Mouse (Mus musculus): ENCODE results near the gene D13Ertd608e.
A peak's percentile ranks its signal among the peaks of the same experiment; 100 is the strongest.
"Not testable (repeated sequence)": the region's sequence is repeated elsewhere in the genome, so short reads cannot be mapped to it uniquely, and the experiment has no call there.

The D13Ertd608e gene

DNA sequence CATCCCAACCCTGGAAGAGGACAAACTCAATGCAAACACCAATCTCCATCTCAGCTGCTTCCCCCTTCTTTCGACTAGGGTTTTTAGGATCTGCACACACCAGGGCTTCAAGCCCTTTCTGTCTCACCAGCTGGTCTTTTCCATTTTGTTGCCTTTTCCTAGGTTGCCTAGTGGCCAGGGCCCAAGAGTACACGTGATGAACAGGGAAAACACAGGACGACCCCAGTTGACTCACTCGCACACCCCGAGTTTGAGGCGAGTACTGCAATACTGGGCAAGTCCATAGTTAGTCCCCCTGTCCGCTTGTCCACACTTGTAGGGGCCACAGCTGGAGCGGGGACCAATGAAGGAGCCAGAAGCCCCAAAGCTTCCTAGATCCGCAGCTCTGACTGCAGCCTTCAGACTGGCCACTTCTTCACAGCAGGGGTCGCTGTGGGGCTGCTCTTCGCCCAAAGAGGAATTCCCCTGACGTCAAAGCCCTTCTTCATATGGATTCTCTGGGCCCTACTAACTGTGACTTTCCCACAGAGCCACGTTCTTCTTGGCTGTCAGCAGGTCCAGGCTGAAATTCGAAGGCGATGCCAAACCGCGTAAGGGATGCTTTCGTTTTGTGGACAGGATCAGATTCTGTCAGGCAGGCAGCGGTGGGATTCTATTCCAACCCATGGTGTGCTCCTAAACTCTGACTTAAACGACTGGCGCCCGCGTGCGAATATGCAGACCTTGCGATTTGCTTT lies at the start of gene D13Ertd608e:
TSS of gene D13Ertd608e (plus strand) at position 687 of the 737 bp plus-strand sequence.
- DNase-seq (ENCODE audit: low spot score) = peak; percentile 9

DNA sequence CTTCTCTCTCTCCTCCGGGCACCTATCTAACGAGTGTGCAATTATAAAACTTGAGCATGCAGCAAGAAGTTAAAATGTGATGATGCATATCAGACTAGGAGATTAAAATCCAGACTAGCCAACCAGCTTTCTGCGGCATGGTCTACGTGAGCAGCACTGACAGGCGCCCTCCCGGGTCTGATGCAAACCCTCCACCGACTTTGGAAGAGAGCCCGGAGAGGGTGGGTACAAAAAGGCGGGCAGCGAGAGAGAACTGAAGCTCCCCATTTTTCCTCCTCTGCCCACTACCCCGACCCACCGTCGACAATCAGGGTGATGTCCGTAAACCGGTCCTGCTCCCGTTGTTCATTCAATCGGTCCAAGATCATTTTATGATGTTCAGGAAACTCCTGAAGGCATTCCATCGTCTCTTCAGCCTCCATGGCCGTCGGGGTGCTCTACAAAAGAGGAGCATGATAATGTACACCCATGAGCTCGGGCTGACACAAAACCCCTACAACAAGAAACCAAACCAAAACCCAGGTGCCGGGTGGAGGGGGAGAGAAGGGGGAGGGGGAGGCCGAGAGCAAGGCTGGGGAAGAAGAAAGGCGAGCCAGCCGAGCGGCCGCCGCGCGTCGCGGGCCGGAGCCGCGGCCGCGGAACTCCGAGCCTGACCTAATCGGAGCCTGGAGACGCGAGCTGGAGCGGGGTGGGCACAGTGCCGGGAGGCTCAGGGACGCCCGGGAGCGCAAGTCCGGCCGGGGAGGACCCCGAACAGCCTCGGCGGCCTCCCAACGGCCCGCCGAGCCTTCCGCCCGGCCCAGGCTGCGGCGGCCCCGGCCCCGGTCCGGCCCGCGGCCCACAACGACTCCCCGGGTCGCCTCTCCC lies 45.7 kb upstream of the D13Ertd608e start:
- peak; percentile 39 for DNase-seq (ENCODE audit: low spot score)

DNA sequence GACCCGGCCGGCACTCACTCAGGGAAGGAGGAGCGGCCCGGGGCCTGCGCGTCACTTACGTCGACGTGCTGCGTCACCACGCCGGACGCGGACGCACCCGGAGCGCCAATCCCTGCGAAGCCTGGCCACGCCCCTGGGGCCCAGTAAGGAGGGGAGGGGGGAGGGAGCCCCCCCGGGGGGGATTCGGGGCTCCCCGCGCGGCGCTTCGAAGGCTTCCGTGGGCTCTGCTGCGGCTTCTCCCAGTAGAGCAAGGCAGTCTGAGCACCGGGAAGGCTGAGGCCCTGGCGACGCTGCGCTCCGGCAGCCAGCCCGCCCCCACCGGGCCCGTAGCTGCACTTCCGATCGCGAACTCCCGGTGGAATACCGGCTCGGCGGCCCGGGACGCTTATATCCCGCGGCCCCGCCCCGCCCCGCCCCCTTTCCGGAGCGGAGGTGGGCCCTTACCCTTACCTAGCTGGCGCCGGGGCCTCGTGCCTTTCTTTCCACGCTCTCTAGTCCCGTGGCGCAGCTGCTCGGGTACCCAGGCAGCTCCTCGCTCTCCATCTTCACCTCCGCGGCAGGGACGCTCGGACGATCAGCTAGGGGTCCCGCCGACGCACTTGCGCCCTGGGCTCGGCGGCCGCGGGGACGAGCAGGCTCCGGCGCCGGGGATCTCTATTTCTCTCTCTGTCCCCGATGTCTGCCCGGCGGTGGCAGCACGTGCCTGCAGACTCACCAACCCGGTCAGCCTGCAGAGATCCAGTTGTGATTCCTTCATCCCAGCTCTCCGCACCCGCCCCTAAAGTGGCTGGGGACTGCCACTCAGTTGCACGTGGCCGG lies 44.8 kb upstream of the D13Ertd608e start, which contains the start of gene Zfp131:
TSS of gene Zfp131 (minus strand) at position 129 of the 819 bp plus-strand sequence.
- DNase-seq (ENCODE audit: low spot score) = peak; percentile 95

DNA sequence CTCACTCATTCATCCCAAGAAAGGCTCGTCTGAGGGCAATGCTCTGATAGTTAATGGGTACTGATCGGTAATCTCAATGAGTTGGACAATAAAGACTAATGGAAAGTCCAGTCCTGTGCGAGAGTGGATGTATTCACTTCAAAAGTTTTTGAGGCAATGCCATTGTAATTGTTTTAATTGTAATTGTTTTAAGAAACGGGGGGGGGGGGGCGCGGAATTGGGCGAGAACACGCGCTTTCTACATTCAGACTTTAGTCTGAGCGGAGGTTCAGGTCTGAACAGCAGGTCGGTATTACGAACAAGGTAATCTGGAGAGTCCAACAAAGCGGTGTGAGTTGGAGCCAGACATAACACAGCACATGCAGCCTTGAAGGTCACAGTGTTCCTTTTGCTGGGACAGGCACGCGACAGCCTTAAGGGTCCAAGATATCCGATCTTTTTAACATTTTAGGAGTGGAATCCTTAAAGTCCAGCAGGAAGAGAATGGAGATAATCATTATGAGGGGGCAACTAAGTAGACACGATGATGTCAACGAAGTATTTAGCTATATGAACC lies 44.1 kb upstream of the D13Ertd608e start:
- peak; percentile 1 for DNase-seq (ENCODE audit: low spot score)

DNA sequence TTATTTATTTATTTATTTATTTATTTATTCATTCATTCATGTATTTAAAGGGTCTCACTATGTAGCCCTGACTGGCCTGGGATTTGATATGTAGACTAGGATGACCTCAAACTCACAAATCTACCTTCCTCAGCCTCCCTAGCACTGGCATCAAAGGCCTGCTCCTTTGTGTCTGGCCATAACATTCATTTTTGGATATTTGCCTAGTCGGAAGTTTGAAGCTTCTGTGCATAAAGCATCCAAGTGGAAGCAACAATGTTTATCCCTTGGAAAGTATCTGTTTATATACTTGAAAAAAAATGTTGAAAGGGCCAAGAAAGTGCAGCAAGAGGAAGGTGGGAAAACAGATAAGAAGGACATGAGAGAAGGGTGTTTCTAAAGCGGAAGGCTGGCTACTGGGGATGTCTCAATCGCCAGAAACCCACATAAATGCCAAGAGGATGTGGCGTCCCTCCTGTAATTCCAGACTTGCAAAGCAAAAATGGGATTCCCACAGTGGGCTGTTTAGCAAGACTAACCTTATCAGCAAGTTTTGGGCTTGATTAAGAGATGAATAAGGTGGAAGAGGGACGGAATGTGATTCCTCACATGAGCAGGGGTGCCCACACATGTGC lies 42.9 kb upstream of the D13Ertd608e start:
- no peak for DNase-seq (ENCODE audit: low spot score)

DNA sequence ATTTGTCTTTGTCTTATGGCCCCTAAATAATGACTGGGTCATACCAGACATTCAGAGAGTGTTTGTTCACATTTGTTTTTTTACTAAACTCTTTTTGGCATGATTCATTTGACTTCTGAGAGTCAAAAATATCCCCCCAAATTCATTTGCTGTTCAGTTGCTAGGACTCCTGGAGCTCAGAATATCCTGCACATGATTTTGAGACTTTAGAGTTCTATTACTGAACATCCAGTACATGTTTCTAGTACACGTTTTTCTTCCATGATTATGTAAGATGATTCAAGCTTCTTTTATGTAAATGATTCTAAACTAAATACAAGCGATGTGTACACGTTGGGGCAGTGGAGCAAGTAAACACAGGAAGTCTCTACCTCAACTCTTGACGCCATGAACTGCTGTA lies 38.1 kb upstream of the D13Ertd608e start:
- DNase-seq (ENCODE audit: low spot score) = no peak

DNA sequence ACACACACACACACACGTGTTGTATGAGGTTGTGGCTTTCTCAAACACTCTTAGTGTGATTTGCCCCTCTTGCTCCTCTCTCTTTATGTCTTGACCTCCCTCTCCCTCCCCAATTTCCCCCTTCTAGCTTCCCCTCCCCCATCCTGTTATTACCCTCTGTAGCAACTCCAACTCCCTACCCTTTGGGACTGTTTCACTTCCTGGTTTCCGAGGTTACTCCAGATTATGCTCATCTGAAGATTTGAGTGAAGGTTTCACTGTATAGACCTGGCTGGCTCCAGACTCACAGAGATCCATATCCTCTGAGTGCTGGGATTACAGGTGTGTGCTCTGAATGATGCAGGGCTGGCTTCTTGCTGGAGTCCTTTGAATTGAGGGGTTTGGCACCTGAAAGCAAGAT lies 26.9 kb upstream of the D13Ertd608e start:
- no peak for DNase-seq (ENCODE audit: low spot score)

DNA sequence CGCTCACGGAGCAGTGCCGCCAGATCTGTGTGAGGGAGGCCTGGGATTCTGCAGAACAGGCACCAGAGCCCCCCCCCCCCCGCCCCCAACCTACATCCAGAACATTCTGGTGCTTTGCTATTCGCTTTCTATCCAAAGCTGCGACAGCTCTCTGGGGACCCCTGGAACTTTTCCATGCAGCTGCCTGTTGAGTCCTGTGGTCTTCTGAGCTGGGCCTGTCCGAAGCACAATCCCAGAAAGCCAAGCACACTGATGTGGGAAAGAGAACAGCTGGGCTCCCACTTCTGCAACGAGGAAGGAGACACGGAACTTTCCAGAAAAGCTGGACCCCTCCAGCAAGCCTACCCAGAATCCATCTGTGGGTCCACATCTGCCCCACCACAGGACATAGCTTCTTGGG lies 25.8 kb upstream of the D13Ertd608e start:
- no peak for DNase-seq (ENCODE audit: low spot score)

DNA sequence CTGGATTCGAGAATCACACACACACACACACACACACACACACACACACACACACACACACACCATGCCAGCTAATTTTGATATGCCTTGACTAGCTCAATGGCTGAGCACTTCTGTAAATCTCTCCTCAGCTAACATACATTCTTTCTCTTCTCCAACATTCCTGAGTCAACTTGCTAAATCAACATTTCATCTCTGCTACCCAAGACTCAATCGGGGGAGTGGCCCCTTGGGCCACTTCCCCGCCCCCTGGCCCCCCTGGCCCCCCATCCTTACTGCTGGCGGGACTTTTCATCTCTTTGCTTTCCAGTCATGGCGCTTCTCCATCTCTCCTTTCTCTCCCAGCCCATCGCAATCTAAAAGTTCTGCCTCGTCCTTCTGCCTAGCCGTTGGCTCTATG lies 19.0 kb upstream of the D13Ertd608e start:
- DNase-seq (ENCODE audit: low spot score) = no peak

DNA sequence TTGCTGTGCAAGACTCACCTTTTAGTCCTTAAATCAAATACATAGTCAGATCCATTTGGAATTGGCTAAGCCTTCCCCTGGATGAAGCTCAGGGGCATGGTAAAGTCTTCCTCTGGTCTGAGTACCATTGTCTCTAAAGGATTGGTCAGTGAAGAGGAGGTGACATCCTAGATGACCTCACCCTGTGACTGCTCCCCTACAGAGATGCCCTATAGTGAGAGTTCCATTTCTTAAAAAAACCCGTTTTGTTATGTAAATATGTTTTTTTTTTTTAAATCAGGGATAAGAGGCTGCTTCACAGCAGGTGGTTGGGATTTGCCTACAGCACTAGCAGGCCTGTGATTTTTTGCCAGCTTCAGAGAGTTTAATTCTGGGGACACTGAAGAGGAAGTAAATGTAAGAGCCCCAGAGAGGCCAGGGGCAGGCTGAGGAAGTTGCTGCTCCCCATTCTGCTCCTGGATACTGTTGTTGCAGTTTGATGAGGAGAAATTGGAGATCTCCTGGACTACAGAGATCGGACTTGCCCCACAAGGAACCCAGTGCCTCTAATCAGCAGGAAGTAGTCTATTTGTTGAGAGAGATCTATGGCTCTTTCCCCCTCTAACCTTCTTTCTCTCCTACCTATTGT lies 18.1 kb upstream of the D13Ertd608e start:
- DNase-seq (ENCODE audit: low spot score) = no peak

DNA sequence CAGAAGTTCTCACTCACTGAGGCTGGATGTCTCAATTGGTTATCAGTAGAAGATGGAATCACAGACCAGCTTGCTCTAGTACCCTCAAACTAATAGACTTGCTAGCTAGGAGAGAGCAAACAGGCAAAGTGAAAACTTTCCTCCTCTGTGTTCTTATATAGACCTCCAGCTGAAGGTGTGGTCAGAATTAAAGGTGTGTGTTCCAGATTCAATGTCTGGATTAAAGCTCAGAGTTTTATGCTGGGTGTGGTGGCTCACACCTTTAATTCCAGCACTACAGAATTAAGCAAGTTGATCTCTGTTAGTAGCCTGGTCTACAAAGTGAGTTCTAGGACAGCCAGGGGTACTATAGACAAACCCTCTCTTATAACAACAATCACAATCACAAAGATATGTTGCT lies 5.7 kb upstream of the D13Ertd608e start, which contains the start of gene AF067063:
TSS of gene AF067063 (minus strand) at position 101 of the 400 bp plus-strand sequence.
- DNase-seq (ENCODE audit: low spot score) = not testable (repeated sequence)

DNA sequence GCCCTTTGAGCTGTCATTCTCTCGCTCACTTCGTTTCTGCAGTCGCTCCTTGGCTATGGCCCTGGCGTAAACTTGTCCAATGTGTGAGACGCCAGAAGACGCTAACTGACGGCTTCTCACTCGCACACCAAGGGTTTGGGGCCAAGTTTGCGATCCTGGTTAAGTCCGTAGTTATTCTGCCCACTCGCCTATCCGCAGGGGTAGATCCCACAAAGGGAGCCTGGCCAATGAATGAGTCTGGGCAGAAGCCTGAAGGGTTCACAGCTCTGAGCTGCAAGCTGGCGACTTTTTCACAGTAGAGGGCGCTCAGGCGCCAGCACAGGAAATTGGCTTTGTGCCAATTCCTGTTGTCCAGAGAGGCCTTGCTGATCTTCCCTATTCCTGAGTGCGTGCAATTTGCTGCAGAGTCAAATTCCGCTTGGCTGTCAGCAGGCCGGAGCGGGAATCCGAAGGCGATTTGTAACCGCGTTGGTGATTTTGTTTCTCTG lies 562 bp downstream of the D13Ertd608e start:
- DNase-seq (ENCODE audit: low spot score) = peak; percentile 7

DNA sequence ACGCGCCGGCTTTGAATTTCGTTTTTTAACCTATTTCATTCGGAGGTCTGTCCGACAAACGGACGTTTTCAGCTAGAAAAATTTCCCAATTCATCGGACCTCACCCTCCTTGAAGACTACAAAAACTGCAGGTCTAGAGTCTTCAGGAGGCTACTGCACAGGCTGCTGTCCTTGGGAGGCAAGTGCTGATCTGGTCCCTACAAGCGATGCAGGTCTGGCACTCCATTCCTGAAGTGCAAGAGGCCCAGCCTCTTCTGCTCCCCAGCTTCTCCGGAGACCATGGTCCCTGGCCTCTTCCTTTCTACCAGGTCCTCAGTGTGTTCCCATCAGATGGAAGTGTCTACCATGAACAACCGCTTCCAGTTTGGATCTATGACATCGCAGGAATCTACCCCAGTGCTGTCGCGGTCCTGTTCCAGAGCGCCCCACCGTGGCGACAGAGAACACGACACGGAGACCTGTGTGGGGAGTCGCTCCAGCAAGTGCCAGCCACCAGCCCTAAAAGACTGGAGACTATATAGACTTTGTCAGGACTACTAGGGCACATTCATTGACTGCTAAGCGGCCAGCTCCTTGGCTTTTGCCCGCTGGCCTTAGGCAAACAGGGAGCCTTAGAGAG lies 2.0 kb downstream of the D13Ertd608e start:
- DNase-seq (ENCODE audit: low spot score) = not testable (repeated sequence)

DNA sequence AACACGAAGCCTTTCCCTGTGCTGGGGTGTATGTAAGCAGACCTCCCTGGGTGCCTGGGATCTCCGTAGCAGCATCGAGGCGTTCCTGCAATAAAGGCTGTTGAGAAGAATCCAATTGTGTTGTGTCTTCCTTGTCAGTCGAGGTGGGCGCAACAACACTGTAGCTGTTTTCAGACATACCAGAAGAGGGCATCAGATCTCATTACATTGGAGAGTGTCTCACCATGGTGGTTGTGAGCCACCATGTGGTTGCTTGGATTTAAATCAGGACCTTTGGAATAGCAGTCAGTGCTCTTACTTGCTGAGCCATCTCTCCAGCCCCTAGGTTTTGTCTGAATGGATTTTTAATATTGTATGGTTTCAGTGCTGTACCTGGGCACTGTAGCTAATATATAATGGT lies 4.2 kb downstream of the D13Ertd608e start:
- DNase-seq (ENCODE audit: low spot score) = not testable (repeated sequence)

DNA sequence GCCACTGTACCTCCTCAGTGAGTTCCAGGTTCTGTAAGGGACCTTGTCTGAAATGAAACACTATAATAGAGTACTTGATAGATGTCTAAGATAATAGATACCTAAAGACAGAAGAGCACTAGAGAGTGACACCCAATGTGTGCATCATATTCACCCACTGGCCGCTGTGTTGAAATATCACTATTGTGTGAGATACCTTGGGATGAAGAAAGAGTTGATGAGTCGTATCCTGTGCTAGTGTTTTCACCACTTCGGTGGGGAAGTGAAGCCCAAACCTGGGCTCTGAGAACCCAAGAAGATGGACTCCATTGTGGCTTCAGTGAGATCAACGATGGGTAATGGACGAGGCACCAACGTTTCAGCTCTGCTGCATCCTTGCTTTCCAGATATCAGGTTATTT lies 26.6 kb downstream of the D13Ertd608e start:
- DNase-seq (ENCODE audit: low spot score) = not testable (repeated sequence)

DNA sequence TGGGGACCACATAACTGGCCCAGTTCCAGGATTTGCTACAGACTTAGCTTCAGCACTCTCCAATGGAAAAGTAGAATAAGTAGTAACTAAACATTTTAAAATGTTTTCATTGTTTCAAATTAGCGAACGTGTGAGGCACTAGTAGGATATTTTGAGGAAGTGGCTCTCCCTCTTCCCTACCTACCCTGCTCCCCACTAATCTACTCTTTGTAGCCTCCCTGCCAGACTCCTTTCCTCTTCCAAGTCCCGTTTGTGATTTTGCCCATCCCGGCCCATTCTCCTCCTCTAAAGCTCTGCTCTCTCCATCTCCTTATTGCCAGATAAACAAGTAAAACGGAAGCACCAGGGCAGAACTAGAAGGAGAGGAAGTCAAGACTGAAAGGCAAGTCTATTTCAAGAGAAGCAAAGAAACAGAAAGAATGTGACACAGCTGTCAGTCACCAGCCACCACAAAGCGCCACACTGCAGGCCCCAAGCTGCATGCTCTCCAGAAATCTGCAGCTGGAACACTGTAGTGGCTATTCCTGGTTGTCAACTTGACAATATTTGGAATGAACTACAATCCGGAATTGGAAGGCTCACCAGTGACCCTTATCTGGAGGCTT lies 28.7 kb downstream of the D13Ertd608e start:
- not testable (repeated sequence) for DNase-seq (ENCODE audit: low spot score)

DNA sequence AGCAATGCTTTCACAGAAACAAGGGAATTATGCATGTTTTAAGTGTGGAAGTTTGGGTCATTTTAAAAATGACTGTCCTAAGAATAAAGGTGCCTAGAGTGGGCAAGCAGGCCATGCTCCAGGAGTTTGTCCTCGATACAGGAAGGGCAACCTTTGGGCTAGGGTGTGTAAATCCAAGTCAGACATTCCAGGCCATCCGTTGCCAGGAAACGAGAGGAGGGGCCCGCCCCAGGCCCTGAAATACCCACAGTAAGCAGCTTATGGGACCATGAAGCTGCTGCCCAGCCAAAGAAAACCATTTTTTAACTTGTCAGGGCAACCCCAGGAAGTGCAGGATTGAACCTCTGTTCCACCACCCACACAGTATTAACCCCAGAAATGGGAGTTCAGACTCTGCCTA lies 51.1 kb downstream of the D13Ertd608e start:
- DNase-seq (ENCODE audit: low spot score) = not testable (repeated sequence)

DNA sequence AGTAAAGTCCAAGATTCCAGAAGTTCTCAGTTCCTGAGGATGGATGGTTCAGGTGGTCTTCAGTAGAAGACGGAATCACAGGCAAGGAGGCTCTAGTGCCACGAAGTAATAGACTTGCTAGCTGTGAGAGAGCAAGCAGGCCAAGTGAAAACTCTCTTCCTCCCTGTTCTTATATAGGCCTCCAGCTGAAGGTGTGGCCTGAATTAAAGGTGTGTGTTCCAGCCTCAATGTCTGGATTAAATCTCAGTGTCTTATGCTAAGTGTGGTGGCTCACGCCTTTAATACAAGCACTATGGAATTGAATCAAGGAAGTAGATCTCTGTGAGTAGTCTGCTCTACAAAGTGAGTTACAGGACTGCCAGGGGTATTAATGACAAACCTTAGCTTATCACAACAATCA lies 58.9 kb downstream of the D13Ertd608e start, which contains the start of gene Tcstv1:
TSS of gene Tcstv1 (minus strand) at position 101 of the 400 bp plus-strand sequence.
- DNase-seq (ENCODE audit: low spot score) = not testable (repeated sequence)
